Comparison of ENCODE assay signal across 25 mouse cellular contexts in genomic region chr4:107641624-107642023, GRCm38 (mm10). TPM values are rescaled to one million over a fixed set of nuclear protein-coding genes. Genes with fewer than 3 reads are reported as not detected.
DNase-seq lines count a peak whose midpoint lies in the region; ATAC-seq and TF ChIP-seq lines count a peak whose summit lies in the region.
"Had no signal": no experiment of that assay in that cellular context is flagged by ENCODE, and none has a peak within 500 bp of the region (broad histone marks: within the 10 kb centered on the region; RNA-seq: fewer than 3 reads in every experiment).

No protein-coding gene starts in this region.

- TF ChIP-seq POLR2A in kidney, adult 2 months (IDR thresholded peaks at IDR 0.05; ENCODE audit: low read depth, low read length), result no peak
- TF ChIP-seq POLR2A in limb, embryonic 14.5 days (IDR thresholded peaks at IDR 0.05; ENCODE audit: borderline replicate concordance, extremely low read depth, insufficient read depth, insufficient read length), result no peak

- no peak overlapping the region for H3K27ac ChIP-seq in kidney, adult 2 months (ENCODE audit: insufficient read depth, low read depth, low read length)
- no peak overlapping the region for H3K27ac ChIP-seq in limb, embryonic 14.5 days (replicated peaks; ENCODE audit: low read depth, low read length)
- H3K27ac ChIP-seq in limb, embryonic 10.5 days, result no peak overlapping the region
- H3K27ac ChIP-seq in liver, postnatal 0 days (ENCODE audit: low read depth), result no peak overlapping the region
- H3K27ac ChIP-seq: embryonic facial prominence, embryonic 10.5 days; forebrain, embryonic 13.5 days; heart, embryonic 10.5 days; hindbrain, embryonic 10.5 days; hindbrain, embryonic 14.5 days had no signal

- no peak overlapping the region for H3K9ac ChIP-seq in limb, embryonic 14.5 days (ENCODE audit: low read depth, low read length, severe bottlenecking)
- H3K9ac ChIP-seq in liver, postnatal 0 days (replicated peaks), result no peak overlapping the region
- H3K9ac ChIP-seq: forebrain, embryonic 13.5 days; forebrain, postnatal 0 days; hindbrain, embryonic 14.5 days had no signal

- H3K4me3 ChIP-seq in kidney, adult 2 months (ENCODE audit: insufficient read depth, low read depth, low read length), result no peak overlapping the region
- no peak overlapping the region for H3K4me3 ChIP-seq in limb, embryonic 14.5 days (replicated peaks; ENCODE audit: low read length)
- no peak overlapping the region for H3K4me3 ChIP-seq in limb, embryonic 10.5 days
- H3K4me3 ChIP-seq in liver, postnatal 0 days (ENCODE audit: low read depth, low read length), result no peak overlapping the region
- H3K4me3 ChIP-seq: embryonic facial prominence, embryonic 10.5 days; forebrain, embryonic 13.5 days; heart, embryonic 10.5 days; hindbrain, embryonic 10.5 days had no signal

- TF ChIP-seq EP300 in liver, postnatal 0 days (IDR thresholded peaks at IDR 0.05; ENCODE audit: low read depth), result no peak

- intact Hi-C loops in gastrocnemius, postnatal 14 days (cut with DNase I; ENCODE audit: low total_unique reads), result no loop called here

- no peak for TF ChIP-seq CTCF in kidney, adult 2 months (conservative IDR thresholded peaks at IDR 0.05; ENCODE audit: insufficient read depth, insufficient read length, low read depth, low read length)
- TF ChIP-seq CTCF in liver, postnatal 0 days (IDR thresholded peaks at IDR 0.05; ENCODE audit: low read depth), result no peak

- no peaks in the 10 kb centered on the region for H3K36me3 ChIP-seq in kidney, adult 2 months (ENCODE audit: control insufficient read depth, insufficient read depth, low read length)
- H3K36me3 ChIP-seq in limb, embryonic 14.5 days (ENCODE audit: control insufficient read depth, insufficient read depth, low read length), result no peaks in the 10 kb centered on the region
- no peaks in the 10 kb centered on the region for H3K36me3 ChIP-seq in limb, embryonic 10.5 days
- H3K36me3 ChIP-seq in liver, postnatal 0 days (replicated peaks; ENCODE audit: insufficient read depth, low read length), result no peaks in the 10 kb centered on the region
- H3K36me3 ChIP-seq: embryonic facial prominence, embryonic 10.5 days; G1E; heart, embryonic 10.5 days; hindbrain, embryonic 10.5 days had no signal

- peak; percentile 68 for DNase-seq in gastrocnemius, adult 18-20 months (ENCODE audit: low spot score)
- no peak for DNase-seq in gastrocnemius, postnatal 14 days
- DNase-seq in kidney, adult 2 months, result peak; percentile 13
- DNase-seq in kidney, adult 18-20 months, result no peak
- no peak for DNase-seq in limb, embryonic 14.5 days (ENCODE audit: low spot score)
- no peak for DNase-seq in limb, embryonic 10.5 days (ENCODE audit: low spot score)
- no peak for DNase-seq in liver, postnatal 0 days
- DNase-seq: adrenal gland, adult 8-10 months; adrenal gland, postnatal 36 days; B cell, adult 2 months; cerebellum, adult 2 months; cerebellum, postnatal 10 days; forebrain, postnatal 0 days; heart, adult 18-20 months had no signal

- 65% methylated on average over 4 of the region's 4 CpGs for WGBS in kidney, adult 2 months
- WGBS in limb, embryonic 14.5 days, result 63% methylated on average over 4 of the region's 4 CpGs
- 73% methylated on average over 4 of the region's 4 CpGs for WGBS in limb, embryonic 10.5 days
- WGBS in liver, postnatal 0 days (ENCODE audit: insufficient replicate concordance), result 58% methylated on average over 4 of the region's 4 CpGs

- H3K4me1 ChIP-seq in kidney, adult 2 months (ENCODE audit: control insufficient read depth, insufficient read depth, low read length), result no peaks in the 10 kb centered on the region
- H3K4me1 ChIP-seq in limb, embryonic 14.5 days (ENCODE audit: control insufficient read depth, insufficient read depth, low read length), result peaks cover 16% of the 10 kb centered on the region
- H3K4me1 ChIP-seq in limb, embryonic 10.5 days, result peaks cover 27% of the 10 kb centered on the region
- no peaks in the 10 kb centered on the region for H3K4me1 ChIP-seq in liver, postnatal 0 days (ENCODE audit: insufficient read depth)
- H3K4me1 ChIP-seq: forebrain, embryonic 13.5 days had no signal

- no peaks in the 10 kb centered on the region for H3K9me3 ChIP-seq in limb, embryonic 14.5 days (ENCODE audit: control insufficient read depth, low read length)
- no peaks in the 10 kb centered on the region for H3K9me3 ChIP-seq in limb, embryonic 10.5 days (replicated peaks)
- no peaks in the 10 kb centered on the region for H3K9me3 ChIP-seq in liver, postnatal 0 days (ENCODE audit: low read length)
- H3K9me3 ChIP-seq: embryonic facial prominence, embryonic 10.5 days; forebrain, embryonic 13.5 days; G1E; heart, embryonic 10.5 days; hindbrain, embryonic 10.5 days had no signal

- H3K27me3 ChIP-seq in kidney, adult 2 months (replicated peaks; ENCODE audit: control insufficient read depth, insufficient read depth, low read length), result no peaks in the 10 kb centered on the region
- H3K27me3 ChIP-seq in limb, embryonic 14.5 days (ENCODE audit: control insufficient read depth, insufficient read depth, low read length), result no peaks in the 10 kb centered on the region
- peaks cover 16% of the 10 kb centered on the region; the same call in 1 of the 2 replicates for H3K27me3 ChIP-seq in limb, embryonic 10.5 days (ENCODE audit: low read depth, poor library complexity, severe bottlenecking)
- H3K27me3 ChIP-seq in liver, postnatal 0 days (ENCODE audit: insufficient read depth, low read length), result no peaks in the 10 kb centered on the region
- H3K27me3 ChIP-seq: forebrain, embryonic 13.5 days had no signal

- no peak overlapping the region for H3K4me2 ChIP-seq in limb, embryonic 14.5 days (replicated peaks; ENCODE audit: low read depth, low read length, severe bottlenecking)
- H3K4me2 ChIP-seq in liver, postnatal 0 days (ENCODE audit: low read depth, low read length), result no peak overlapping the region
- H3K4me2 ChIP-seq: forebrain, embryonic 13.5 days; hindbrain, embryonic 14.5 days had no signal

- ATAC-seq in limb, embryonic 14.5 days (ENCODE audit: low FRiP score, low read depth), result 0 out of 2 replicates have a peak, but pooled peaks have one; percentile 15
- no peak for ATAC-seq in liver, postnatal 0 days
- ATAC-seq: CD4-positive, CD25-positive, alpha-beta regulatory T cell, adult 4 months; forebrain, embryonic 13.5 days; forebrain, postnatal 0 days had no signal

RNA-seq across cellular contexts. Expression of gene Dmrtb1, which starts 42.4 kb away (rescaled TPM):
- total RNA-seq in gastrocnemius, adult 18-20 months (2021), result not detected
- total RNA-seq in gastrocnemius, postnatal 14 days (2021), result not detected
- polyA plus RNA-seq in kidney, adult 2 months (2012; rRNA removed), result 0.11 and 0.20 TPM in 2 replicates
- 0.15 and 0.23 TPM in 2 replicates for polyA plus RNA-seq in limb, embryonic 14.5 days (2012; rRNA removed)
- 0.15 and 0.18 TPM in 2 replicates for polyA plus RNA-seq in limb, embryonic 14.5 days (2014; fragmentation: Nextera tagmentation; extraction: Ambion mirVana)
- 0.21 and 0.36 TPM in 2 replicates for polyA plus RNA-seq in limb, embryonic 10.5 days (2016; fragmentation: Nextera tagmentation; extraction: Ambion mirVana)
- polyA plus RNA-seq in liver, postnatal 0 days (2015; fragmentation: Nextera tagmentation; extraction: Ambion mirVana), result not detected in 2 replicates
- total RNA-seq: adrenal gland, adult 8-10 months; adrenal gland, postnatal 36 days; G1E; gastrocnemius, postnatal 36 days; heart, adult 18-20 months; heart, postnatal 25 days had no signal
- polyA plus RNA-seq: CD4-positive, CD25-positive, alpha-beta regulatory T cell, adult 4 months; embryonic facial prominence, embryonic 14.5 days; G1E; heart, embryonic 14.5 days had no signal

Comparison
In these comparisons a context has a peak if more than half of its experiments do, and no peak if none do; other contexts are left out.
1. DNase-seq: peak in gastrocnemius, adult 18-20 months (single experiment) and kidney, adult 2 months (single experiment); none in gastrocnemius, postnatal 14 days (single experiment), kidney, adult 18-20 months (single experiment), limb, embryonic 14.5 days (single experiment), limb, embryonic 10.5 days (single experiment) and liver, postnatal 0 days (single experiment).